Mouse (Mus musculus): ENCODE results near the gene Stac2.

Stac2 gene

GRCm38 (mm10) chr11:98021565-98022252, 31.6 kb downstream of the Stac2 start:
- in situ Hi-C loops (cut with MboI), result no loop called here

DNA sequence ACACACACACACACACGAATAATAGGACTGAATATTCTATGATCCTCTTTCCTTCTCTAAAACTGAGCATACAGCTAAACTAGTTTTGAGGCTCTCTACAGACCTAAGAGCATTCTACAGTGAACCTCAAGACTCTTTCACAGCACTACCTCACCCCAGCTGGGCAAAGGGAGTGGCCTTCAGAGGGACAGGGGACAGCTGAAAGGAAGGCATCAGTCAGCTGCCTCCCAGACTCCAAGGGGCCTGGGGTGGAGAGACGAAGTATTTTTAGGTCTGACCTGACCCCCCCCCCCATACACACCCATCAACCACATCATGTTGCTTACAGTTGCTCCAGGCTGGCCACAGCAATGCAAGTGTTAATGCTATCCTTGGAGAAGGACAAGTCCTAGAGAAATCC, 32.1 kb downstream of the Stac2 start:
- in situ Hi-C loops (cut with MboI), result no loop called here

DNA sequence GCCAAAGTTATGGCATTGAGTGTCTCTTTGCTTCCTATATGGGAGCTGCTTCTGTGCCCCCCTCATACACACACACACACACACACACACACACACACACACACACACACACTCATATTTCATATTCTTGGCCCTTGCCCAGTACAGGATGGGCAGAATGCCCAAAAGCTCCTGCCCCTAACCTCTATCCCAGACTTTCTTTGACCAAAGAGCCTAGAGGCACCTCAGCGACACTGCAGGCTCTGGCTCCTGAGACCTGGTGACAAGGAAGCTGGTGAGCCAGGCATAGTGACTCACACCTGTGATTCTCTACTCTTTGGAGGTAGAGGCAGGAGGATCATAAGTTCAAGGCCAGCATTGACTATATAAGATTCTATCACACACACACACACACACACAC, 32.6 kb downstream of the Stac2 start:
- in situ Hi-C loops (cut with MboI), result no loop called here

DNA sequence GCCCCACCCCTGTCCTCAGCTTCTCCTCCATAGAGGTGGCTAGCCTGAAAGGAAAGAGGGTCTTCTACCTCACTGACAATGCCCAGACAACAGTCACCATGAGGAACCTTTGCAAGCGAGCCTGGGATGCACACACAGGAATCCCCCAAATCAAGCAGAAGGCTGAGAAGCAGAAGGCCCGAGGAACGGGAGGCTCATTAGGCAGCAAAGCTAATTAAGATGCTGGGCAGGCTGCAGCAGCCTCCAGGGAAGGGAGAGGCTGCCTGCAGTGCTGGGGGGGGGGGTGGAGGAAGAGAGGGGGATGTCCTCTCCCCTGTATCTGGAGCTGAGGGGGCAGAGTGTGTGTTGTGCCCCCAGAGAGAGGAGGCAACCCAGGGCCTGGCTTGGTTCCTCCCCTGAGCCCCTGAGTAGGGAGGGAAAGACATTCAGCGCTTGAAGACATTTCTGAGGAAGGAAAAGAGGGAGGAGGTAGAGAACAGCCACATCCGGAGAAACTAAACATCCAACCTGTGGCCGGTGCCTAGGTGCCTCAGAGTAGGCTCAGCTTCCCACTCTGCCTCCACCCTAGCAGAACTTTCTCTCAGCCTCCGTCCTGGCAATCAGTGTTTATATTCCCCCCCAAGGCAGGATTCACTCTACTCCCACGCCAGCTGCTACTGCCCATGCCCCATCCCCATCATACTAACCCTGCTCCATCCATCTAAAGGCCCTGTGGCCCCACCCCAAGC, 33.2 kb downstream of the Stac2 start:
- in situ Hi-C loops (cut with MboI), result no loop called here

GRCm38 (mm10) chr11:98018858-98019641, 34.2 kb downstream of the Stac2 start:
- in situ Hi-C loops (cut with MboI), result no loop called here

GRCm38 (mm10) chr11:98018222-98018621, 35.0 kb downstream of the Stac2 start:
- in situ Hi-C loops (cut with MboI), result no loop called here

DNA sequence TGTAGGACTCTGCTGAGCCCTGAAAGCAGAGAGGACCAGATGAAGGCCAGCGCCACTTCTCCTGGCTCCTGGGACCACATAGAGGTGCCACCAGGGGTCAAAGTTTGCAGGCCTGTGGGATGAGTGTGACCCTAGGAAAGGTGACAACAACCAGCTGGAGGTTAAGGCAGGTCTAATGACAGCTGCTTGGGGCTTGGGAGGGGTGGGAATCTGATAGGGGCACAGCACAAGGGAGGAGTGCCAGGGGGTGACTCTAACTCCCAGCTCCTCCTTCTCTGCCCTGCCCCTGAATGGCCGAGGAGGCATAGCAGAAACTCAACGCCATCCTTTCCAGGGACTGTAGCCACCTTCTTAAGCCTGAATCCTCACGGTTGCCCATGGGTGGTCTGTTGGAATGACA, 36.4 kb downstream of the Stac2 start:
- in situ Hi-C loops (cut with MboI), result no loop called here

DNA sequence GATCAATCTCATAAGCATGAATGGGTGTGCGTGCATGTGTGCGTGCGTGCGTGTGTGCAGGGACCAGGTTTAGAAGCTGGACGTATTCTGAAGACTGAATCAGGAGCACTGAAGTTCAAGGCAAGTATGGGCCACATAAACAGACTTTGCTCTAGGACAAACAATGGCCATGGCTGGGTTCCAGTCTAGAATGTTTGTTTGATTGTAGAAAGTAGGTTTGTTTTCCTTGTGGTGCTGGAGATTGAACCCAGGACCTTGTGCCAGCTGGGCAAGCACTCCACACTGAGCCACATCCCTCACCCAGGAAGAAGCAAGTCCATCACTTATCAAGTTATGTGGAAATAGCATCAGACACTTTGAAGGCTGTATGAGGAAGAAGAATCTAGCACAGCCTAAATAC, 37.1 kb downstream of the Stac2 start:
- in situ Hi-C loops (cut with MboI), result no loop called here

DNA sequence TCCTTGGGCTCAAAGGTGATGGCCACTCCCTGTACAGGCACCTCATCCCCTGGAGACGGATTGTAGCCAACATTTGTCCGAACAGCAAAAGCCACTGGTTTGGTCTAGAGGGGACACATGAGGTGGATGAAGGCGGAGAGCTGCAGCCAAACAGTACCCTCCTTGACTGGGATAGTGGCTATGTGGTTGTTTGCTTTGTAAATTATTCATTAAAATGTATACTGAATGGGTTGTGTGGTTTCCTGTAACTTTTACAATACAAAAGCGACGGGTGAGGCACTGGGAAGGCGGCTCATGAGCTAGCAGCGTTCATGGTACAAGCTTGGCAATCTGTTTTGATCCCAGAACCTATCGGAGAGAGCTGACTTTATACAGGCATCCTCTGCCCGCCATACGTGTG, 40.4 kb downstream of the Stac2 start:
- in situ Hi-C loops (cut with MboI), result no loop called here

DNA sequence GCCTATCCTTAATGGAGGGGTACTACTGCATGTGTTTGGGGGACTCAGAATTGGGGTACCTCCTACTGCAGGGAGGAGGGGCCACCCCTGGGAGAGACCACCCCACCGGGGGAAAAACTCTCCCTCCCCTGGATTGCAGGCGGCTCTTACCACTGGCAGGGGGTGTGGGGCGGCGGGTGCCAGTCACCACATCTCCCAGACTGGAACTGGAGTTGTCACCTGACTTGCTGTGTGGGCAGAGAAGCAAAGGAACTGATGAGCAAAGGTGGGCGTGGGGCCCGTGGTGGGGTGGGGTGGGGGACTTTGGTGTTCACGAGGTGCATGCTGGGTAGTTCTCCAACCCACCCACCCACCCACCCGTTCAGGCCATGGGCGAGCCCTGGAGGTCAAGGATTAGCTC, 41.5 kb downstream of the Stac2 start:
- in situ Hi-C loops (cut with MboI), result no loop called here

DNA sequence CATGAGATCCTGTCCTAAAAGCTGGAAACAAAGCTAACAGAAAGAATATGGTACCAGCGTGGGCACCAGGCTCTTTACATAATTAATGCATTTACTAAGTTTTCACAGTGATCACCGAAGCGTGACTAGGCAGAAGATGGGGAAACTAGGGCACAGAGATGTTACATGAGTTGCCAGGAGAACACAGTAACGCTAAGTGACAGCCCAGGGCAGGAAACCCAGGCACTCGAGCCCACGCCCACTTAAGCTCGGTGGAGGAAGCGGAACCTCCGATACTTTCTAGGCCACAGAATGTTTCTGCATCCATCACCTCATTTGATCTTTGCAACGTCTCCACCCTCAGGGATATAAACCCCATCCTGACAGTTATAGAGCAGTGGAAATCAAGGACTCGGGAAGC, 45.2 kb downstream of the Stac2 start:
- in situ Hi-C loops (cut with MboI), result loop anchor here (5.0 kb wide), 1 partner anchor 71 kb away; no protein-coding TSS in a partner anchor

DNA sequence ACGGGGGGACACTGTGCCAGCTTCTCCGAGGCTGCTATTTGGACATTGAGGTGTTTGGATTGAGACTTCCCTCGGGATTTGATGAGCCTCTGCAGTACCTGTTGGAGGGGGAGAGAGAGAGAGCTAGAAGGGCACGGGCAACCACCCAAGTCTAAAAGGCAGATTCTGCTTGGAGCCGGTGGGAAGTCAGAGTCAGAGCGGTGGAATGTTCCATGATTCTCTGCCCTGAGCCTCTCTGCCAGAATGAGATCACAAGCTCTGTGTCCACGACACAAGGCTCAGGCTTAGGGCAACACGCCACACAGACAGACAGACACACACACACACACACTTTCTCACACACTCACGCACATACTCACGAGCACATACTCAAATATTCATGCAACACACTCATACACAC, 47.6 kb downstream of the Stac2 start:
- in situ Hi-C loops (cut with MboI), result loop anchor here (5.0 kb wide), 1 partner anchor 68 kb away; no protein-coding TSS in a partner anchor

DNA sequence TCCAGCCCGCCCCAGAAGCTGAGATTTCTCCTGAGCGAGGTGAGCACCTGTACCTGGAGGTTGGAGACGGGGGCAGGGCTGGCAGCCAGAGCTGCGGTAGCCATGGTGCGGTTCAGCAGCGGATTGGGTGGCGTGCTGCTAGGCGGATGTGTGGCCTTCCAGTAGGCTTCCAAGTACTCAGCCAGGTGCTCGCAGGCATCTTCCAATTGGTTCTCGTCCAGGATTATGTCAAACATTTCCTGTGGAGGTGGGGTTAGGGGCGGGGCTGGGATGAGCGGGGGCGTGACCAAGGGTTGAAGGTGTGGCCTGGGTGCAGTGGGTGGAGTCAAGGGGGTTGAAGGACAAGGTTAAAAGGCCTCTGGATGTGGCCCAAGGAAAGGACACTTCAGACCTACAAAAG, 48.2 kb downstream of the Stac2 start:
- in situ Hi-C loops (cut with MboI), result loop anchor here (5.0 kb wide), 1 partner anchor 68 kb away; no protein-coding TSS in a partner anchor

GRCm38 (mm10) chr11:98004161-98004560, 49.1 kb downstream of the Stac2 start:
- in situ Hi-C loops (cut with MboI), result no loop called here

DNA sequence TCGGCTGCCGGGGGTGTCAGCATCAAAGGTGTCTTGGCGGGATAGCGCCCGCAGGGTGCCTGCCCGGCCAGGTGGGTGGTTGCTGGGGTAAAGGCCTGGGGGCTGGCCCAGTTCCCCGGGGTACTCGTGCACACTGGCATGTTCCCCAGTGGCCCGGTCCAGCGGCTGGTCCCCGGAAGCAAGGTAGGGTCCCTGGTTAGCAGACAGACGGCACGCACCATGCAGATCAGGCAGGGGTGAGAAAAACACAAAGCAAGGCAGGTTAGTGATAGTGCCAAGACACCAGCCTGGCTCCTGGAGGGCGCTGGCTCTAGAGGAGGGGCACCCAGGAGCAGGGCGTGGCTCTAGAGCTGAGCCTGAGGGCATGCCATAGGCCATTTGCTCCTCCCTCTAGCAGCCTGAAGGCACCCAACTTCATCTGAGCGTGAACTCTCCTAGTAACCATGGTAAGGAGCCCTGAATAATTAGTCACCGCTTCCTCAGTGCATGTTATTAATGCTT, 50.0 kb downstream of the Stac2 start:
- in situ Hi-C loops (cut with MboI), result no loop called here

- in situ Hi-C loops (cut with MboI), result no loop called here
Observed at GRCm38 (mm10) chr11:98002627-98003026, 50.6 kb downstream of the Stac2 start.

GRCm38 (mm10) chr11:98001986-98002385, 51.3 kb downstream of the Stac2 start:
- in situ Hi-C loops (cut with MboI), result no loop called here

- in situ Hi-C loops (cut with MboI), result no loop called here
Observed at GRCm38 (mm10) chr11:98001351-98001824, 51.9 kb downstream of the Stac2 start.

GRCm38 (mm10) chr11:98000378-98001140, 52.7 kb downstream of the Stac2 start:
- in situ Hi-C loops (cut with MboI), result no loop called here

GRCm38 (mm10) chr11:97999748-98000147, 53.5 kb downstream of the Stac2 start:
- in situ Hi-C loops (cut with MboI), result no loop called here

DNA sequence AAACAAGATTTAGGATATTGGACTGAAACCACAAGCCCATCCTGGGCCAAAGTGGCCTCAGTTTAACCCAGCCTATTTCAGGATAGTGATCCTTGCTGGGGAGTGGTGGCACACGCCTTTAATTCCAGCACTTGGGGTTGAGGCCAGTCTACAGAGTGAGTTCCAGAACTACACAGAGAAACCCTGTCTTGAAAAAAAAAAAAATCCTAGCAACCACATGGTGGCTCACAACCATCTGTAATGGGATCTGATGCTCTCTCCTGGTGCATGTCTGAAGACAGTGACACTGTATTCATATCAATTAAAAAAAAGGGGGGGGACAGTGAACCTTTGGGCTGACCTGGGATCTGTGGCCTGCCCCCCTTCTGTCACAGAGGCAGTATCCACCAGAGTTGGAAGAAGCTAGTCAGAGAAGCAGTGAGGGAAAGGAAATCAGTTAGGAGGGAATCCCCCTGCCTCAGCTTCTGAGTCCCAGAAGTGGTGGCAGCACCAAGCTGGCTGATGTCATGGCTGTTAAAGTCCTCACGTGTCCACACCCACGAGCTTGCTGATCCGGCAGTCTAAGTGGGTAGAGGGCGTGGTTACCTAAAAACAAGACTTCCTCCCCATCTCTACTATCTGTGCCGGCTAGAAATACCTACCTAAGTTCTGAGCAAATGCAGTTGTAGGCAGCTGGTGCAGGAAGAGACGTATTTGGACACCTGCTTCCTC, 54.2 kb downstream of the Stac2 start:
- in situ Hi-C loops (cut with MboI), result no loop called here
